Mouse (Mus musculus) ES-Bruce4 (cell line): ENCODE measurements around the gene Depdc5.
A peak's percentile ranks its signal among the peaks of the same experiment; 100 is the strongest.

Experiments
- CTCF ChIP-seq: IDR thresholded peaks from one replicate; pipeline ENCODE4 v1.8.1; 2011; ENCODE audit warnings: low read depth, low read length
- EP300 ChIP-seq: IDR thresholded peaks from 2 replicates; pipeline ENCODE4 v1.6.1; 2011; ENCODE audit warnings: low read depth, low read length; ENCODE audit not compliant: insufficient read depth
- POLR2A ChIP-seq: IDR thresholded peaks from one replicate; pipeline ENCODE4 v1.8.1; 2011; ENCODE audit warnings: low read length; ENCODE audit not compliant: insufficient read depth

DNA sequence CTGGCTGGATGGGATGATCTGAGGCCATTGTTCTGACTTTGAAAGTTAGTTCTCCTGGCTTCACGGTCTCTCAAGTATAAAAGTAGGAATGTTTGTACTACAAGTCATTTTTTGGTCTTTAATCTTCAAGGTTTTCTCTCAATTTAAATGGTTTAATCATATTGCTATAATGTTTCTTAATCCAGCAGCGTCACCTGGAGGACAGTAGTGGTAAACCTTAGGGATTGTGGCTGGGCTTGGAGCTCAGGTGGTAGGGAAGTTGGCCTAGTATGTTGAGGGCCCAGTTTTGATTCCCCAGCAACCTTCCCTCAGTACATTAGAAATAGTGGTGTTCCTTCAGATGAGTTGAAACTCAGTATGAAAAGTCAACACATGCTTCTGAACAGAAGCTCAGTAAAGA, 158.1 kb downstream of the Depdc5 start:
- TF ChIP-seq POLR2A (no peak), CTCF (peak; percentile 20), EP300 (no peak)
